Mouse (Mus musculus) skeletal muscle tissue, adult 2 months (tissue): ENCODE results near the gene Gclc.

Experiments used
- DNase-seq: peaks from one replicate; pipeline ENCODE4 v3.0.0-alpha.2; 2012; ENCODE audit warnings: low read depth, low spot score

Gene Gclc

GRCm38 (mm10) chr9:77783006-77783405 is 28.7 kb downstream of the Gclc start:
- no peak for DNase-seq

GRCm38 (mm10) chr9:77785466-77785865 is 31.1 kb downstream of the Gclc start:
- DNase-seq, result no peak

GRCm38 (mm10) chr9:77787936-77788335 is 33.6 kb downstream of the Gclc start:
- no peak for DNase-seq

GRCm38 (mm10) chr9:77789615-77790348 is 35.4 kb downstream of the Gclc start:
- DNase-seq, result no peak

GRCm38 (mm10) chr9:77793838-77794237 is 39.5 kb downstream of the Gclc start:
- DNase-seq, result no peak

- DNase-seq, result no peak
Observed at GRCm38 (mm10) chr9:77802461-77802860, 48.1 kb downstream of the Gclc start.

GRCm38 (mm10) chr9:77806426-77806825 is 52.1 kb downstream of the Gclc start:
- DNase-seq, result no peak

GRCm38 (mm10) chr9:77806842-77807668 is 52.7 kb downstream of the Gclc start:
- peak; percentile 77 for DNase-seq

- DNase-seq, result no peak
Observed at GRCm38 (mm10) chr9:77808481-77808880, 54.1 kb downstream of the Gclc start.

GRCm38 (mm10) chr9:77818858-77819257 is 64.5 kb downstream of the Gclc start:
- DNase-seq, result no peak

GRCm38 (mm10) chr9:77819318-77819717 is 65.0 kb downstream of the Gclc start:
- no peak for DNase-seq

GRCm38 (mm10) chr9:77820836-77821235 is 66.5 kb downstream of the Gclc start:
- no peak for DNase-seq

GRCm38 (mm10) chr9:77825380-77825961 is 71.1 kb downstream of the Gclc start:
- DNase-seq, result peak; percentile 36

GRCm38 (mm10) chr9:77826237-77826636 is 71.9 kb downstream of the Gclc start:
- no peak for DNase-seq

GRCm38 (mm10) chr9:77828531-77828965 is 74.2 kb downstream of the Gclc start:
- DNase-seq, result peak; percentile 44

GRCm38 (mm10) chr9:77834259-77834993 is 80.1 kb downstream of the Gclc start:
- peak; percentile 27 for DNase-seq

GRCm38 (mm10) chr9:77835122-77835521 is 80.8 kb downstream of the Gclc start:
- no peak for DNase-seq

GRCm38 (mm10) chr9:77835756-77836155 is 81.4 kb downstream of the Gclc start:
- DNase-seq, result peak; percentile 13

- peak; percentile 67 for DNase-seq
Observed at GRCm38 (mm10) chr9:77838586-77838985, 84.3 kb downstream of the Gclc start.
